Mouse (Mus musculus) embryonic facial prominence, embryonic 14.5 days (tissue): ENCODE data around the gene Wrnip1. TPM values are rescaled to one million over a fixed set of nuclear protein-coding genes. Genes with fewer than 3 reads are reported as not detected.
A peak's percentile ranks its signal among the peaks of the same experiment; 100 is the strongest.

Experiments used
- ATAC-seq: fragments of 200-750 bp; cut with Nextera tagmentation; 2 replicates; pipeline ENCODE4 v1.8.0; 2017; ENCODE audit warnings: low read depth, moderate number of reproducible peaks, moderate TSS enrichment
- DNase-seq: peaks from one replicate; pipeline ENCODE4 v3.0.0-alpha.2; 2015; ENCODE audit warnings: low spot score
- H3K27ac ChIP-seq: fragments of 300-500 bp; sonication (generic); replicated peaks from 2 replicates; pipeline ENCODE4 v1.5.1; 2014; ENCODE audit warnings: low read depth, mild to moderate bottlenecking, low read length, moderate library complexity
- H3K27me3 ChIP-seq: fragments of 300-500 bp; sonication (generic); replicated peaks from 2 replicates; pipeline ENCODE4 v1.6.1; 2014; ENCODE audit warnings: low read length; ENCODE audit not compliant: control insufficient read depth, insufficient read depth
- H3K36me3 ChIP-seq: fragments of 300-500 bp; sonication (generic); 2 replicates; pipeline ENCODE4 v1.6.1; 2014; ENCODE audit warnings: low read length, mixed read lengths; ENCODE audit not compliant: control insufficient read depth, insufficient read depth
- H3K4me1 ChIP-seq: fragments of 300-500 bp; sonication (generic); 2 replicates; pipeline ENCODE4 v1.6.1; 2014; ENCODE audit warnings: antibody characterized with exemption, low read length; ENCODE audit not compliant: control insufficient read depth, insufficient read depth
- H3K4me2 ChIP-seq: fragments of 300-500 bp; sonication (generic); 2 replicates; pipeline ENCODE4 v1.6.1; 2014; ENCODE audit warnings: low read depth, mild to moderate bottlenecking, low read length, moderate library complexity, mixed read lengths
- H3K4me3 ChIP-seq: fragments of 300-500 bp; sonication (generic); 2 replicates; pipeline ENCODE4 v1.5.1; 2014; ENCODE audit warnings: low read depth, mild to moderate bottlenecking, low read length
- H3K9ac ChIP-seq: fragments of 300-500 bp; sonication (generic); 2 replicates; pipeline ENCODE4 v1.6.1; 2014; ENCODE audit warnings: low read depth, mild to moderate bottlenecking, low read length, moderate library complexity, mixed read lengths
- H3K9me3 ChIP-seq: fragments of 300-500 bp; sonication (generic); 2 replicates; pipeline ENCODE4 v1.6.1; 2016; ENCODE audit warnings: low read length; ENCODE audit not compliant: control insufficient read depth
- whole genome bisulfite sequencing: fragments of 180-500 bp; shearing (Covaris S2); extraction: QIAGEN DNeasy Blood & Tissue Kit; methylation state at CpG from one replicate; pipeline ENCODE4 v1.1.7; 2014; 5-methylcytosine and 5-hydroxymethylcytosine counted together
- polyA plus RNA-seq: library from polyadenylated mRNA; unstranded; fragments of >200 nt; fragmentation: Nextera tagmentation; extraction: Ambion mirVana; gene quantifications from 2 replicates; pipeline ENCODE4 v1.2.1, GENCODE M21; 2014

The Wrnip1 gene
- polyA plus RNA-seq, result 27.8 and 27.9 TPM in 2 replicates

DNA sequence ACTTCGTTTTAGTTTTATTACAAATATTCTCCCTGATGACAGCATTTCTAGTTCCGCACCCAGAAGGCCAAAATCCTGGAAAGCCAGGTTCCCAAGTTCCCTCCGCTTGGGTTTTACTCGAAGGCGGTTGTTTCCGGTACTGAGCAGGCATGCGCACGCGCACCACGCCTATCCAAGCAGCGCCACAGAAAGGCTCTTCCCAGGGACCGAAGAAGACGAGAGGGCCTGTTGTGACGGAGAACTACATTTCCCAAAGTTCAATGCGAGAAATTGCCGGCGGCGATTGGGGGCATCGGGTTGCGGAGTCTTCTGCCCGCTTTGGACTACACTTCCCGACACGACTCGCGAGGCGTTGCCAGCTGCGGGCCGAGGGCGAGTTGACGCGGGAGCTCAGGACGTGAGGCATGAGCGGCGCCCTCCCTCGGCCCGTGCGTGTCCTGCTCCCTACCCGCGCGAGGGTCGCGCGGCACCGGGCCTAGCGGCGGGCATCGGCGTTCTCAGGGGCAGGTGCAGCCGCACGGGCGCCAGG is at the start of gene Wrnip1:
Gene Wrnip1, plus strand, starts transcription at position 346 of the 529 bp plus-strand sequence.
- Histone ChIP-seq H3K27ac (peak within 1 kb of the TSS; percentile 86), H3K4me1 (peaks cover 18% of the 10 kb centered on the region), H3K27me3 (no peaks in the 10 kb centered on the region), H3K4me2 (peak within 1 kb of the TSS; percentile 89), H3K9ac (peak within 1 kb of the TSS; percentile 84), H3K36me3 (peaks cover 11% of the 10 kb centered on the region), H3K9me3 (no peaks in the 10 kb centered on the region), H3K4me3 (peak within 1 kb of the TSS; percentile 86)
- DNase-seq (peak; percentile 100), ATAC-seq (peak; percentile 97)
- under 1% methylated on average over 49 of the region's 51 CpGs for WGBS

DNA sequence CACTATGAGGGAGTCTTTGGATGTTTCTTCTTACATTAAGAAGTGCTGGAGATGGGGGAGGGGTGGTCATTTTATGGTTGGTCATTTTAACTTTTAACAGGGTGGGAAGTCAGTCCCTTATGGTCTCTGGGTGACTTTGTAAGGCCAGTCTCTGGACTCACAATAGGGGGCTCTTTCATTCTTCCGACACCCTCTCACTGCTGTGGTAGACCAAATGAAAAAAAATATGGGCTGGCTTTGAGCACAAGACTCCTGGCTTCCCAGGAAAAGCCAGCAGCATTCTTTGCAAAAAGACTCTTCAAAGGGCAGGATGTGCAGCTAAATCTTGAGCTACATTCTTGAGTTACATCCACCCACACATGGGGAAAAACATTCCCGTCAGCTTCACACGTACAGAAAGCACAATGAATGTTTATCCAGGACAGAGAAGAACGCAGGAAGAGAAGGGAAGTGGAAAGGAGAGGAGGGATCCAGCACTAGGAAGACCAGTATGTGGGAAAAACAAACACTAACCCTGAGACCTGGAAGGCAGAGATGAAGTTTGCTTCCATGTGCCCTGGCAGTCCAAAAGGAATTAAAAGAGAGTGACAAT is 49.7 kb upstream of the Wrnip1 start:
- no peaks in the 10 kb centered on the region for H3K4me1 ChIP-seq
- ATAC-seq (no peak), DNase-seq (peak; percentile 54)
- no peaks in the 10 kb centered on the region for H3K36me3 ChIP-seq
- no peaks in the 10 kb centered on the region for H3K9me3 ChIP-seq
- no peak overlapping the region for H3K27ac ChIP-seq
- H3K27me3 ChIP-seq, result no peaks in the 10 kb centered on the region
- no peak overlapping the region for H3K4me2 ChIP-seq
- H3K9ac ChIP-seq, result no peak overlapping the region
- no peak overlapping the region for H3K4me3 ChIP-seq
- WGBS, result 21% methylated on average over 4 of the region's 4 CpGs

- no peak overlapping the region for H3K27ac ChIP-seq
- H3K27me3 ChIP-seq, result no peaks in the 10 kb centered on the region
- 24% methylated on average over 4 of the region's 4 CpGs for WGBS
- H3K9me3 ChIP-seq, result no peaks in the 10 kb centered on the region
- ATAC-seq (no peak), DNase-seq (peak; percentile 38)
- no peak overlapping the region for H3K4me2 ChIP-seq
- H3K36me3 ChIP-seq, result no peaks in the 10 kb centered on the region
- H3K4me3 ChIP-seq, result no peak overlapping the region
- H3K9ac ChIP-seq, result no peak overlapping the region
- H3K4me1 ChIP-seq, result no peaks in the 10 kb centered on the region
Measured at GRCm38 (mm10) chr13:32759036-32759435, 42.8 kb upstream of the Wrnip1 start.

GRCm38 (mm10) chr13:32760795-32761194 is 41.0 kb upstream of the Wrnip1 start:
- no peak overlapping the region for H3K9ac ChIP-seq
- peak; percentile 28 for DNase-seq
- no peaks in the 10 kb centered on the region for H3K9me3 ChIP-seq
- no peak for ATAC-seq
- no peak overlapping the region for H3K4me3 ChIP-seq
- H3K27me3 ChIP-seq, result no peaks in the 10 kb centered on the region
- no peaks in the 10 kb centered on the region for H3K4me1 ChIP-seq
- WGBS, result 69% methylated on average over 2 of the region's 2 CpGs
- no peaks in the 10 kb centered on the region for H3K36me3 ChIP-seq
- H3K27ac ChIP-seq, result no peak overlapping the region; the same call in 1 of the 2 replicates
- no peak overlapping the region for H3K4me2 ChIP-seq

- 83% methylated on average over 3 of the region's 3 CpGs for WGBS
- Histone ChIP-seq H3K4me3 (no peak overlapping the region), H3K4me1 (no peaks in the 10 kb centered on the region), H3K9ac (no peak overlapping the region), H3K27ac (no peak overlapping the region), H3K4me2 (no peak overlapping the region), H3K9me3 (no peaks in the 10 kb centered on the region), H3K36me3 (no peaks in the 10 kb centered on the region), H3K27me3 (no peaks in the 10 kb centered on the region)
- DNase-seq (no peak), ATAC-seq (no peak)
Measured at GRCm38 (mm10) chr13:32763141-32763540, 38.7 kb upstream of the Wrnip1 start.

DNA sequence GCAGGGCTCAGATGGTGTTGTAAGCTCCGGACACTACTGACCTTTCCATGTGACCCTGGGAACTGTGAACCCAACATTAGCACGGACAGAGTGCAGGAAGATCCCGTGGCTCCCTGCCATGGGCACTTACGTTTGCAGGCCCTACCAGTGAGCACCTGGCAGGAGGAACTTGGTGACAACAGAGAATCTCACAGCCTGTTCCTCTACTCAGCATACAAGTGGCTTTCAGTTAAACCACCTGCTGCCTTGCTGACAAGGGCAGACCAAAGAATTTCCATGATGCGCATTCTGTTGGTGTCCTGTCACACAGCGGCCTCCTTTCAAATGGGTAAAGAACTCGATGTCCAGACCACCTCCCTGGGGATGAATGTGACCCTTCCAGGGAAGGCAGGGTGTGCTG is 37.4 kb upstream of the Wrnip1 start:
- DNase-seq (no peak), ATAC-seq (0 out of 2 replicates have a peak, but pooled peaks have one; percentile 18)
- Histone ChIP-seq H3K9ac (no peak overlapping the region), H3K4me2 (no peak overlapping the region), H3K36me3 (no peaks in the 10 kb centered on the region), H3K4me1 (no peaks in the 10 kb centered on the region), H3K27ac (no peak overlapping the region), H3K27me3 (no peaks in the 10 kb centered on the region), H3K4me3 (no peak overlapping the region), H3K9me3 (no peaks in the 10 kb centered on the region)
- WGBS, result 39% methylated on average over 7 of the region's 7 CpGs

- Histone ChIP-seq H3K27ac (no peak overlapping the region), H3K4me1 (no peaks in the 10 kb centered on the region), H3K9ac (no peak overlapping the region), H3K36me3 (no peaks in the 10 kb centered on the region), H3K27me3 (no peaks in the 10 kb centered on the region), H3K9me3 (no peaks in the 10 kb centered on the region), H3K4me3 (no peak overlapping the region), H3K4me2 (no peak overlapping the region)
- 11% methylated on average over 4 of the region's 4 CpGs for WGBS
- no peak for ATAC-seq
- peak; percentile 66 for DNase-seq
Measured at GRCm38 (mm10) chr13:32768104-32768503, 33.7 kb upstream of the Wrnip1 start.

DNA sequence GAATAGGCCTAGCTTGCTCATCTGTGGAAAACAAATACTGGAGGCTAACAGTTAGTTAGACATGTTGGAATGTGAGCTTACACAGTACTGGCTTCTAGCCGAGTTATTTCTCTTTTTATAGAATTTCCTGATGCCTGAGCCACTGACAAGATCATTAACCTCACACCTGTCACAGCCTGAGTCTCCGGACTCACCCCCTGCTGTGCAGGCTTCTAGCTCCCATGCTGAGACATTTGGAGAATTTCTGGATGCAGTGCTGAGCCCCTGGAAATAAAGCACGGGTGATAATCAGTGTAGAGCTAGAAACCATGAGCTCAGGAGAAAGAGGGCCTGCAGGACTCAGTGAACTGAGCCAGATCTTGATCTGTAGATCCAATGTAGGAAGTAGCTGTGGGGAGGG is 31.9 kb upstream of the Wrnip1 start:
- no peak overlapping the region for H3K4me3 ChIP-seq
- WGBS, result 22% methylated on average over 3 of the region's 3 CpGs
- peak; percentile 67 for ATAC-seq

GRCm38 (mm10) chr13:32775889-32776288 is 25.9 kb upstream of the Wrnip1 start:
- Histone ChIP-seq H3K9ac (no peak overlapping the region), H3K36me3 (no peaks in the 10 kb centered on the region), H3K27ac (peak overlapping the region; percentile 55; the same call in 1 of the 2 replicates), H3K9me3 (no peaks in the 10 kb centered on the region), H3K4me2 (no peak overlapping the region), H3K27me3 (no peaks in the 10 kb centered on the region), H3K4me1 (peaks cover 4% of the 10 kb centered on the region; the same call in 1 of the 2 replicates), H3K4me3 (no peak overlapping the region)
- no peak for ATAC-seq
- 84% methylated on average over 9 of the region's 9 CpGs for WGBS
- DNase-seq, result peak; percentile 53

More for the DNA sequence above, 31.9 kb upstream of the Wrnip1 start:
- H3K9ac ChIP-seq, result no peak overlapping the region
- H3K9me3 ChIP-seq, result no peaks in the 10 kb centered on the region
- H3K36me3 ChIP-seq, result no peaks in the 10 kb centered on the region
- no peak overlapping the region for H3K27ac ChIP-seq
- H3K4me1 ChIP-seq, result no peaks in the 10 kb centered on the region
- peak; percentile 75 for DNase-seq
- no peaks in the 10 kb centered on the region for H3K27me3 ChIP-seq
- no peak overlapping the region for H3K4me2 ChIP-seq
